Mouse (Mus musculus) testis, adult 2 months (tissue): ENCODE data around the gene Coro2b. TPM values are rescaled to one million over a fixed set of nuclear protein-coding genes. Genes with fewer than 3 reads are reported as not detected.

Experiments
- H3K27ac ChIP-seq: fragments of 200-500 bp; 2 replicates; pipeline ENCODE4 v1.5.1; 2012; ENCODE audit warnings: low read depth, low read length; ENCODE audit not compliant: control insufficient read depth, insufficient read depth
- H3K27me3 ChIP-seq: fragments of 200-500 bp; 2 replicates; pipeline ENCODE4 v1.6.1; 2012; ENCODE audit warnings: mild to moderate bottlenecking, low read length, moderate library complexity; ENCODE audit not compliant: control insufficient read depth, insufficient read depth
- H3K36me3 ChIP-seq: fragments of 200-500 bp; 2 replicates; pipeline ENCODE4 v1.6.1; 2012; ENCODE audit warnings: mild to moderate bottlenecking, low read length; ENCODE audit not compliant: control insufficient read depth, insufficient read depth
- H3K4me1 ChIP-seq: fragments of 200-500 bp; 2 replicates; pipeline ENCODE4 v1.6.1; 2012; ENCODE audit warnings: low read length; ENCODE audit not compliant: control insufficient read depth, insufficient read depth
- H3K4me3 ChIP-seq: fragments of 200-500 bp; 2 replicates; pipeline ENCODE4 v1.5.1; 2012; ENCODE audit warnings: low read depth, mild to moderate bottlenecking, low read length, moderate library complexity, mixed read lengths; ENCODE audit not compliant: control insufficient read depth
- CTCF ChIP-seq: fragments of 200-500 bp; IDR thresholded peaks from 2 replicates; pipeline ENCODE4 v1.5.1; 2012; ENCODE audit warnings: low read depth, mild to moderate bottlenecking, inconsistent platforms, low read length, moderate library complexity; ENCODE audit not compliant: control insufficient read depth, insufficient read depth, insufficient replicate concordance
- POLR2A ChIP-seq: fragments of 200-500 bp; IDR thresholded peaks from 2 replicates; pipeline ENCODE4 v1.6.1; 2012; ENCODE audit warnings: low read depth, mild to moderate bottlenecking, inconsistent platforms, low read length, moderate library complexity; ENCODE audit not compliant: control insufficient read depth
- polyA plus RNA-seq: library from polyadenylated mRNA; depleted of rRNA; stranded (reverse); fragments of >200 nt; gene quantifications from 2 replicates; pipeline ENCODE4 v1.2.3, GENCODE M21; 2012

The Coro2b gene
- polyA plus RNA-seq, 1 experiment: 2.9 TPM

- H3K27ac ChIP-seq: no peak overlapping the region
- H3K4me3 ChIP-seq: no peak overlapping the region
- no peaks in the 10 kb centered on the region for H3K4me1 ChIP-seq
- no peak for TF ChIP-seq POLR2A
- TF ChIP-seq CTCF: no peak
- no peaks in the 10 kb centered on the region for H3K36me3 ChIP-seq
- no peaks in the 10 kb centered on the region for H3K27me3 ChIP-seq
Measured at GRCm38 (mm10) chr9:62484107-62484506, 52.7 kb downstream of the Coro2b start.

GRCm38 (mm10) chr9:62482788-62483187 is 54.1 kb downstream of the Coro2b start:
- Histone ChIP-seq H3K27ac (no peak overlapping the region), H3K27me3 (no peaks in the 10 kb centered on the region), H3K4me3 (no peak overlapping the region), H3K4me1 (no peaks in the 10 kb centered on the region), H3K36me3 (no peaks in the 10 kb centered on the region)
- TF ChIP-seq CTCF (no peak), POLR2A (no peak)

GRCm38 (mm10) chr9:62480898-62481642 is 55.8 kb downstream of the Coro2b start:
- Histone ChIP-seq H3K36me3 (no peaks in the 10 kb centered on the region), H3K4me1 (no peaks in the 10 kb centered on the region), H3K27me3 (no peaks in the 10 kb centered on the region), H3K4me3 (no peak overlapping the region), H3K27ac (no peak overlapping the region)
- TF ChIP-seq POLR2A: no peak
- TF ChIP-seq CTCF: no peak

GRCm38 (mm10) chr9:62480149-62480548 is 56.7 kb downstream of the Coro2b start:
- H3K36me3 ChIP-seq: no peaks in the 10 kb centered on the region
- no peak overlapping the region for H3K4me3 ChIP-seq
- H3K27me3 ChIP-seq: no peaks in the 10 kb centered on the region
- no peak for TF ChIP-seq POLR2A
- TF ChIP-seq CTCF: no peak
- H3K4me1 ChIP-seq: no peaks in the 10 kb centered on the region
- H3K27ac ChIP-seq: no peak overlapping the region

- TF ChIP-seq POLR2A (no peak), CTCF (no peak)
- Histone ChIP-seq H3K27ac (no peak overlapping the region), H3K27me3 (no peaks in the 10 kb centered on the region), H3K4me3 (no peak overlapping the region), H3K36me3 (no peaks in the 10 kb centered on the region), H3K4me1 (no peaks in the 10 kb centered on the region)
Measured at GRCm38 (mm10) chr9:62476782-62477487, 59.9 kb downstream of the Coro2b start.

- no peaks in the 10 kb centered on the region for H3K27me3 ChIP-seq
- no peaks in the 10 kb centered on the region for H3K36me3 ChIP-seq
- no peaks in the 10 kb centered on the region; the same call in 1 of the 2 replicates for H3K4me1 ChIP-seq
- no peak overlapping the region for H3K4me3 ChIP-seq
- TF ChIP-seq POLR2A (no peak), CTCF (no peak)
- no peak overlapping the region for H3K27ac ChIP-seq
Measured at GRCm38 (mm10) chr9:62474206-62474605, 62.6 kb downstream of the Coro2b start.

- Histone ChIP-seq H3K4me3 (peak overlapping the region; percentile 26; the same call in 1 of the 2 replicates), H3K4me1 (no peaks in the 10 kb centered on the region; the same call in 1 of the 2 replicates), H3K27me3 (no peaks in the 10 kb centered on the region), H3K36me3 (no peaks in the 10 kb centered on the region), H3K27ac (no peak overlapping the region)
- TF ChIP-seq POLR2A (no peak), CTCF (no peak)
Measured at GRCm38 (mm10) chr9:62471541-62472189, 65.2 kb downstream of the Coro2b start.
